Mouse (Mus musculus): ENCODE results near the gene Wnt8b. TPM values are rescaled to one million over a fixed set of nuclear protein-coding genes. Genes with fewer than 3 reads are reported as not detected.

Gene Wnt8b
- polyA plus RNA-seq, 1 experiment from 2014 or later, result 13.9 TPM

- H3K27me3 ChIP-seq (ENCODE audit: control insufficient read depth, insufficient read depth, low read length), result peaks cover 91% of the 10 kb centered on the region
- peak overlapping the region; percentile 25; the same call in 1 of the 2 replicates for H3K4me2 ChIP-seq
- H3K9ac ChIP-seq (ENCODE audit: low read length), result no peak overlapping the region; the same call in 1 of the 2 replicates
- H3K27ac ChIP-seq (ENCODE audit: low read depth, low read length), result peak overlapping the region; percentile 12
- DNase-seq (ENCODE audit: low spot score, missing footprints) (peak; percentile 94), ATAC-seq (ENCODE audit: low FRiP score) (peak; percentile 87)
- WGBS, result 2% methylated on average over 14 of the region's 14 CpGs
- peaks cover 47% of the 10 kb centered on the region for H3K4me1 ChIP-seq (ENCODE audit: control insufficient read depth, insufficient read depth, low read length)
- H3K36me3 ChIP-seq (ENCODE audit: control insufficient read depth, insufficient read depth, low read length), result no peaks in the 10 kb centered on the region
- H3K9me3 ChIP-seq (ENCODE audit: control insufficient read depth, low read length), result no peaks in the 10 kb centered on the region
- H3K4me3 ChIP-seq (ENCODE audit: low read depth, low read length), result no peak overlapping the region
Measured at GRCm38 (mm10) chr19:44514521-44515451, 21.5 kb downstream of the Wnt8b start.

GRCm38 (mm10) chr19:44515769-44516168 lies 22.5 kb downstream of the Wnt8b start:
- Histone ChIP-seq H3K4me2 (no peak overlapping the region), H3K4me1 (ENCODE audit: control insufficient read depth, insufficient read depth, low read length) (peaks cover 47% of the 10 kb centered on the region), H3K27me3 (ENCODE audit: control insufficient read depth, insufficient read depth, low read length) (peaks cover 91% of the 10 kb centered on the region), H3K9ac (ENCODE audit: low read length) (no peak overlapping the region), H3K27ac (ENCODE audit: low read depth, low read length) (peak overlapping the region; percentile 12; the same call in 1 of the 2 replicates), H3K36me3 (ENCODE audit: control insufficient read depth, insufficient read depth, low read length) (no peaks in the 10 kb centered on the region), H3K9me3 (ENCODE audit: control insufficient read depth, low read length) (no peaks in the 10 kb centered on the region), H3K4me3 (ENCODE audit: low read depth, low read length) (no peak overlapping the region)
- DNase-seq (ENCODE audit: low spot score, missing footprints) (peak; percentile 85), ATAC-seq (ENCODE audit: low FRiP score) (no peak)
- 28% methylated on average over 6 of the region's 6 CpGs for WGBS

GRCm38 (mm10) chr19:44517996-44518768 lies 24.9 kb downstream of the Wnt8b start:
- no peaks in the 10 kb centered on the region for H3K9me3 ChIP-seq (ENCODE audit: control insufficient read depth, low read length)
- WGBS, result 41% methylated on average over 12 of the region's 12 CpGs
- ATAC-seq (ENCODE audit: low FRiP score), result no peak
- H3K27me3 ChIP-seq (ENCODE audit: control insufficient read depth, insufficient read depth, low read length), result peaks cover 87% of the 10 kb centered on the region
- peaks cover 29% of the 10 kb centered on the region for H3K4me1 ChIP-seq (ENCODE audit: control insufficient read depth, insufficient read depth, low read length)
- peak; percentile 88 for DNase-seq (ENCODE audit: low spot score, missing footprints)
- H3K36me3 ChIP-seq (ENCODE audit: control insufficient read depth, insufficient read depth, low read length), result no peaks in the 10 kb centered on the region
- no peak overlapping the region for H3K4me3 ChIP-seq (ENCODE audit: low read depth, low read length)
- H3K9ac ChIP-seq (ENCODE audit: low read length), result no peak overlapping the region
- no peak overlapping the region for H3K27ac ChIP-seq (ENCODE audit: low read depth, low read length)
- no peak overlapping the region for H3K4me2 ChIP-seq

GRCm38 (mm10) chr19:44519152-44519551 lies 25.9 kb downstream of the Wnt8b start:
- peaks cover 87% of the 10 kb centered on the region for H3K27me3 ChIP-seq (ENCODE audit: control insufficient read depth, insufficient read depth, low read length)
- no peak for ATAC-seq (ENCODE audit: low FRiP score)
- no peak overlapping the region for H3K27ac ChIP-seq (ENCODE audit: low read depth, low read length)
- H3K9me3 ChIP-seq (ENCODE audit: control insufficient read depth, low read length), result no peaks in the 10 kb centered on the region
- no peaks in the 10 kb centered on the region for H3K36me3 ChIP-seq (ENCODE audit: control insufficient read depth, insufficient read depth, low read length)
- peak; percentile 87 for DNase-seq (ENCODE audit: low spot score, missing footprints)
- peaks cover 19% of the 10 kb centered on the region for H3K4me1 ChIP-seq (ENCODE audit: control insufficient read depth, insufficient read depth, low read length)
- no peak overlapping the region for H3K4me2 ChIP-seq
- 24% methylated on average over 7 of the region's 7 CpGs for WGBS
- no peak overlapping the region for H3K9ac ChIP-seq (ENCODE audit: low read length)
- no peak overlapping the region for H3K4me3 ChIP-seq (ENCODE audit: low read depth, low read length)

- H3K4me1 ChIP-seq (ENCODE audit: control insufficient read depth, insufficient read depth, low read length), result no peaks in the 10 kb centered on the region
- H3K9me3 ChIP-seq (ENCODE audit: control insufficient read depth, low read length), result no peaks in the 10 kb centered on the region
- no peak overlapping the region for H3K4me2 ChIP-seq
- no peak overlapping the region for H3K27ac ChIP-seq (ENCODE audit: low read depth, low read length)
- ATAC-seq (ENCODE audit: low FRiP score) (no peak), DNase-seq (ENCODE audit: low spot score, missing footprints) (no peak)
- H3K9ac ChIP-seq (ENCODE audit: low read length), result no peak overlapping the region
- H3K4me3 ChIP-seq (ENCODE audit: low read depth, low read length), result no peak overlapping the region
- WGBS, result 89% methylated on average over 9 of the region's 9 CpGs
- peaks cover 76% of the 10 kb centered on the region for H3K27me3 ChIP-seq (ENCODE audit: control insufficient read depth, insufficient read depth, low read length)
- no peaks in the 10 kb centered on the region for H3K36me3 ChIP-seq (ENCODE audit: control insufficient read depth, insufficient read depth, low read length)
Measured at GRCm38 (mm10) chr19:44525551-44526205, 32.4 kb downstream of the Wnt8b start.

- ATAC-seq (ENCODE audit: low FRiP score) (no peak), DNase-seq (ENCODE audit: low spot score, missing footprints) (no peak)
- WGBS, result 77% methylated on average over 6 of the region's 6 CpGs
- H3K27me3 ChIP-seq (ENCODE audit: control insufficient read depth, insufficient read depth, low read length), result peaks cover 55% of the 10 kb centered on the region
- H3K27ac ChIP-seq (ENCODE audit: low read depth, low read length), result no peak overlapping the region
- no peak overlapping the region for H3K4me2 ChIP-seq
- H3K4me1 ChIP-seq (ENCODE audit: control insufficient read depth, insufficient read depth, low read length), result no peaks in the 10 kb centered on the region
- no peaks in the 10 kb centered on the region for H3K36me3 ChIP-seq (ENCODE audit: control insufficient read depth, insufficient read depth, low read length)
- H3K4me3 ChIP-seq (ENCODE audit: low read depth, low read length), result no peak overlapping the region
- no peaks in the 10 kb centered on the region for H3K9me3 ChIP-seq (ENCODE audit: control insufficient read depth, low read length)
- H3K9ac ChIP-seq (ENCODE audit: low read length), result no peak overlapping the region
Measured at GRCm38 (mm10) chr19:44530018-44530417, 36.7 kb downstream of the Wnt8b start.

- Histone ChIP-seq H3K4me1 (ENCODE audit: control insufficient read depth, insufficient read depth, low read length) (no peaks in the 10 kb centered on the region), H3K27ac (ENCODE audit: low read depth, low read length) (no peak overlapping the region), H3K9ac (ENCODE audit: low read length) (no peak overlapping the region), H3K4me2 (no peak overlapping the region), H3K36me3 (ENCODE audit: control insufficient read depth, insufficient read depth, low read length) (no peaks in the 10 kb centered on the region), H3K4me3 (ENCODE audit: low read depth, low read length) (no peak overlapping the region), H3K27me3 (ENCODE audit: control insufficient read depth, insufficient read depth, low read length) (peaks cover 22% of the 10 kb centered on the region), H3K9me3 (ENCODE audit: control insufficient read depth, low read length) (no peaks in the 10 kb centered on the region)
- ATAC-seq (ENCODE audit: low FRiP score) (peak; percentile 24; the same call in 1 of the 2 replicates), DNase-seq (ENCODE audit: low spot score, missing footprints) (peak; percentile 84)
- 22% methylated on average over 3 of the region's 3 CpGs for WGBS
Measured at GRCm38 (mm10) chr19:44535376-44535775, 42.1 kb downstream of the Wnt8b start.

- Histone ChIP-seq H3K4me2 (no peak overlapping the region), H3K9ac (ENCODE audit: low read length) (no peak overlapping the region)
- ATAC-seq (ENCODE audit: low FRiP score), result no peak
Measured at GRCm38 (mm10) chr19:44537416-44537815, 44.1 kb downstream of the Wnt8b start.

More at GRCm38 (mm10) chr19:44537416-44537815, 44.1 kb downstream of the Wnt8b start:
- Histone ChIP-seq H3K4me3 (ENCODE audit: low read depth, low read length) (no peak overlapping the region), H3K27me3 (ENCODE audit: control insufficient read depth, insufficient read depth, low read length) (peaks cover 10% of the 10 kb centered on the region), H3K27ac (ENCODE audit: low read depth, low read length) (no peak overlapping the region), H3K36me3 (ENCODE audit: control insufficient read depth, insufficient read depth, low read length) (no peaks in the 10 kb centered on the region), H3K4me1 (ENCODE audit: control insufficient read depth, insufficient read depth, low read length) (no peaks in the 10 kb centered on the region), H3K9me3 (ENCODE audit: control insufficient read depth, low read length) (peaks cover 4% of the 10 kb centered on the region; the same call in 1 of the 2 replicates)
- no peak for DNase-seq (ENCODE audit: low spot score, missing footprints)
- 87% methylated on average over 8 of the region's 8 CpGs for WGBS

All from midbrain, embryonic 11.5 days (tissue).